Mouse (Mus musculus): Measurements from ENCODE around the gene Prss57.

The Prss57 gene

GRCm38 (mm10) chr10:79790861-79791260, at the start of gene Prss57:
Prss57 (minus strand) TSS chr10:79790961.
- in situ Hi-C loops (cut with MboI, MseI), result no loop called here

GRCm38 (mm10) chr10:79840091-79840490, 49.3 kb upstream of the Prss57 start:
- in situ Hi-C loops (cut with MboI, MseI), result no loop called here

- in situ Hi-C loops (cut with MboI, MseI), result no loop called here
Observed at GRCm38 (mm10) chr10:79838151-79838550, 47.4 kb upstream of the Prss57 start.

GRCm38 (mm10) chr10:79836918-79837317, 46.2 kb upstream of the Prss57 start:
- in situ Hi-C loops (cut with MboI, MseI), result no loop called here

GRCm38 (mm10) chr10:79834769-79835398, 44.1 kb upstream of the Prss57 start:
- in situ Hi-C loops (cut with MboI, MseI), result loop anchor here (5.0 kb wide), 1 partner anchor 87 kb away; the partner anchor contains the start of gene R3hdm4

- in situ Hi-C loops (cut with MboI, MseI), result loop anchor here (5.0 kb wide), 1 partner anchor 90 kb away; the partner anchor contains the start of gene R3hdm4
Observed at GRCm38 (mm10) chr10:79832786-79833181, 42.0 kb upstream of the Prss57 start.

GRCm38 (mm10) chr10:79832026-79832785, 41.4 kb upstream of the Prss57 start:
- in situ Hi-C loops (cut with MboI, MseI), result loop anchor here (5.0 kb wide), 1 partner anchor 90 kb away; the partner anchor contains the start of gene R3hdm4

GRCm38 (mm10) chr10:79831583-79831982, 40.8 kb upstream of the Prss57 start:
- in situ Hi-C loops (cut with MboI, MseI), result loop anchor here (5.0 kb wide), 1 partner anchor 91 kb away; the partner anchor contains the start of gene R3hdm4

GRCm38 (mm10) chr10:79824413-79824812, 33.7 kb upstream of the Prss57 start:
- in situ Hi-C loops (cut with MboI, MseI), result no loop called here

GRCm38 (mm10) chr10:79823011-79823410, 32.2 kb upstream of the Prss57 start:
- in situ Hi-C loops (cut with MboI, MseI), result no loop called here

- in situ Hi-C loops (cut with MboI, MseI), result no loop called here
Observed at GRCm38 (mm10) chr10:79822372-79822771, 31.6 kb upstream of the Prss57 start.

- in situ Hi-C loops (cut with MboI, MseI), result no loop called here
Observed at GRCm38 (mm10) chr10:79821731-79822130, 31.0 kb upstream of the Prss57 start.

GRCm38 (mm10) chr10:79820782-79821181, 30.0 kb upstream of the Prss57 start, which contains the start of gene Misp:
Misp (plus strand) TSS chr10:79820989.
- in situ Hi-C loops (cut with MboI, MseI), result no loop called here

- in situ Hi-C loops (cut with MboI, MseI), result no loop called here
Observed at GRCm38 (mm10) chr10:79820277-79820676, 29.5 kb upstream of the Prss57 start.

GRCm38 (mm10) chr10:79819606-79820005, 28.8 kb upstream of the Prss57 start:
- in situ Hi-C loops (cut with MboI, MseI), result no loop called here

- in situ Hi-C loops (cut with MboI, MseI), result no loop called here
Observed at GRCm38 (mm10) chr10:79818225-79818624, 27.5 kb upstream of the Prss57 start.

- in situ Hi-C loops (cut with MboI, MseI), result no loop called here
Observed at GRCm38 (mm10) chr10:79817111-79817510, 26.4 kb upstream of the Prss57 start.

GRCm38 (mm10) chr10:79815671-79816494, 25.1 kb upstream of the Prss57 start:
- in situ Hi-C loops (cut with MboI, MseI), result no loop called here

- in situ Hi-C loops (cut with MboI, MseI), result no loop called here
Observed at GRCm38 (mm10) chr10:79814271-79814842, 23.6 kb upstream of the Prss57 start.

GRCm38 (mm10) chr10:79811736-79812637, 21.2 kb upstream of the Prss57 start:
- in situ Hi-C loops (cut with MboI, MseI), result no loop called here
